Mouse (Mus musculus) hindbrain, embryonic 13.5 days (tissue): ENCODE results near the gene Csad. TPM values are rescaled to one million over a fixed set of nuclear protein-coding genes. Genes with fewer than 3 reads are reported as not detected.
"Not testable (repeated sequence)": the region's sequence is repeated elsewhere in the genome, so short reads cannot be mapped to it uniquely, and the experiment has no call there.

Experiments used
- ATAC-seq: fragments of 200-750 bp; cut with Nextera tagmentation; 2 replicates; pipeline ENCODE4 v1.8.0; 2017; ENCODE audit warnings: moderate TSS enrichment; ENCODE audit not compliant: low FRiP score
- H3K27ac ChIP-seq: fragments of 300-500 bp; sonication (generic); 2 replicates; pipeline ENCODE4 v1.5.1; 2015; ENCODE audit warnings: inconsistent platforms, mild to moderate bottlenecking, moderate library complexity
- H3K27me3 ChIP-seq: fragments of 300-500 bp; sonication (generic); 2 replicates; pipeline ENCODE4 v1.6.1; 2015; ENCODE audit warnings: mild to moderate bottlenecking, inconsistent platforms
- H3K36me3 ChIP-seq: fragments of 300-500 bp; sonication (generic); 2 replicates; pipeline ENCODE4 v1.6.1; 2015; ENCODE audit warnings: mild to moderate bottlenecking, inconsistent platforms
- H3K4me1 ChIP-seq: fragments of 300-500 bp; sonication (generic); replicated peaks from 2 replicates; pipeline ENCODE4 v1.6.1; 2015; ENCODE audit warnings: inconsistent platforms
- H3K4me2 ChIP-seq: fragments of 300-500 bp; sonication (generic); 2 replicates; pipeline ENCODE4 v1.6.1; 2015; ENCODE audit warnings: inconsistent platforms, mild to moderate bottlenecking, moderate library complexity
- H3K4me3 ChIP-seq: fragments of 300-500 bp; sonication (generic); 2 replicates; pipeline ENCODE4 v1.5.1; 2015; ENCODE audit warnings: mild to moderate bottlenecking, inconsistent platforms
- H3K9ac ChIP-seq: fragments of 300-500 bp; sonication (generic); 2 replicates; pipeline ENCODE4 v1.6.1; 2015; ENCODE audit warnings: mild to moderate bottlenecking, inconsistent platforms
- H3K9me3 ChIP-seq: fragments of 300-500 bp; sonication (generic); 2 replicates; pipeline ENCODE4 v1.6.1; 2016; ENCODE audit warnings: inconsistent platforms
- WGBS: fragments of 180-500 bp; shearing (Covaris S2); methylation state at CpG from one replicate; pipeline ENCODE4 v1.1.7; 2015; 5-methylcytosine and 5-hydroxymethylcytosine counted together
- polyA plus RNA-seq: library from polyadenylated mRNA; unstranded; fragments of >200 nt; fragmentation: Nextera tagmentation; extraction: Ambion mirVana; gene quantifications from 2 replicates; pipeline ENCODE4 v1.2.1, GENCODE M21; 2015

Csad gene
- polyA plus RNA-seq, 1 experiment from 2014 or later = 44.5 TPM

DNA sequence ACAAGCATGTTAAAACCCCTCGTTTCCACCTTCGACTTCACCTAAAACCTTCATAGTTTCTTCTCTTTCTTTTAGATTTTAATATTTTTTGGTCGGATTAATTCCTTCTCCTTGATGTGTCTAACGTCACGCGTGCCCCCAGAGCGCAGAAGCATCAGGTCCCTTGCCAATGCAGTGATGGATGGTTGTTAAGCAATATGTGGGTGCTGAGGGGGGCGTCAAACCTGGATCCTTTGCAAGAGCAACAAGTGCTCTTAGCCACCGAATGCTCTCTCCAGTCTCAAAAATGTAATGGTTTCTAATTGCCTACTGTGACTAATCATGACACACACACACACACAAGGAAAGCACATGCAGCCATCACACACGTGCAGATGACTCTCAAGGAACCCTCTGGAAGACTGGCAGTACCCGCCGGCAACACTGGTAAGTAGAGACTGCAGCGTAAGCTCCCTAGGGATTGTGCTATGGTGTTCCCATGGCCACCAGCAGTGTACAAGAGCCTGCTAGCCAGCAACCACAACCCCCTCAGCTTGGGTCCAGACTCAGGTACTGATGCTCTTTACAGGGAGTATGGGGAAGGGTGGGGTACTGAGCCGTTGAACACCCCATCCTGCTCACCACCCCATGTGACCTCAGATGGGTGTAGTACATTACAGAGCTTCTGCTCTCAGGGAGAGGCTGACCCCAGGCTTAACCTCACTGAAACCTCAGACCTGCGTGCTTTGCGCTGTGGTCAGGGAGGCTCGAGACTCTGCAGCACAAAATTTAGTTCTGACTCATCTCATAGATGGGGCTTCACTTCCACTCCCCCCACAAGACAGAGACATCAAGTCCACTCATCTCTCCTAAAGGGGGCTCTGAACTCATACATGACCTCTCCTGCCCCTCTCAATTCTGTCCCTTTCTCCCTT is 26.1 kb upstream of the Csad start:
- Histone ChIP-seq H3K36me3 (no peaks in the 10 kb centered on the region), H3K9me3 (no peaks in the 10 kb centered on the region), H3K4me3 (no peak overlapping the region), H3K27me3 (0 out of 2 replicates have a peak, but pooled peaks cover 3% of the 10 kb centered on the region), H3K27ac (no peak overlapping the region), H3K9ac (no peak overlapping the region), H3K4me1 (peaks cover 9% of the 10 kb centered on the region), H3K4me2 (no peak overlapping the region)
- ATAC-seq = no peak
- 87% methylated on average over 17 of the region's 17 CpGs for WGBS

- not testable (repeated sequence) for H3K4me3 ChIP-seq, H3K9ac ChIP-seq, H3K9me3 ChIP-seq, H3K27ac ChIP-seq, H3K36me3 ChIP-seq, H3K4me2 ChIP-seq, ATAC-seq
- 78% methylated on average over 6 of the region's 6 CpGs for whole genome bisulfite sequencing
- Histone ChIP-seq H3K4me1 (peaks cover 13% of the 10 kb centered on the region), H3K27me3 (peaks cover 38% of the 10 kb centered on the region)
These were observed 21.1 kb upstream of the Csad start for GRCm38 (mm10) chr15:102225619-102226018.

- 23% methylated on average over 21 of the region's 21 CpGs for WGBS
These were observed 20.6 kb upstream of the Csad start for GRCm38 (mm10) chr15:102224992-102225617.

DNA sequence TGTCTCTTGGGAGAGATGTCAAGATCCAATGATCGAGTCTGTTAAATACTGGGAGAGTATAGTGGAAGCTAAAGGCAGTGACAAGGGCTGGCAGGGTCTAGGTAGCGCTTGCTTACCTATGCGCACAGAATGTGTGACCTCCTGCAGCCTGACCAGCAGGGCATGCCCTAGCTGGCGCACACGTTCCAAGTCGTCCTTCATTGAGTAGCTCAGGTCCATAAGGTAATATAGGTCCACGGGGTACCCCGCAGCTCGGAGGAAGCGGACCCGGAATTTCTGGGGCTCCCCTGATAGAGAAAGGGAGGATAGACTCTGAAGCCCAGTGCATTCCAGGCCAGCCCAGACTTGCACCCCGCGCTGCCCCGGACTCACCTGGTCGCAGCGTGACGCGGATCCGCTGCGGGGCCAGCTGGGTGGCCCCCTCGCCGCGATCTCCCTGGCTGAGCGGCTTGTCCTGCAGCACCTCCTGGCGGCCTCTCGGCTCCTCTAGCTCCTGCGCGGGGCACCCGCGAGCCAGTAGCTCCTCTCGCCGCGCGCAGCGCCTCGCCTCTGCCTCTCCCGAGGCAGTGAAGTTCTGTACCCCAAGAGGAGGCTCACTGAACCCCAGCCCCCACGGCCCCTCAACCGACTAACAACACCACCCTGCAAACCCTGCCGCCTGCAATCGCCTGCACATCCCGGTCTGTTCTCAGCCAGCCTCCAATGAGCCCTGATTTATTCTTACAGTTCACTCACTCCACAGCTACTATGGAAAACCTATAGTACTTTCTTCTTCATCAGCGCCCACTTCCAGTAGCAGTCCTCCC is 19.9 kb upstream of the Csad start:
- H3K4me1 ChIP-seq = peaks cover 13% of the 10 kb centered on the region
- 3% methylated on average over 43 of the region's 43 CpGs for WGBS
- ATAC-seq = peak; percentile 80
- no peak overlapping the region for H3K27ac ChIP-seq
- H3K9ac ChIP-seq = peak overlapping the region; percentile 67
- H3K27me3 ChIP-seq = peaks cover 38% of the 10 kb centered on the region
- H3K4me2 ChIP-seq = peak overlapping the region; percentile 71
- no peaks in the 10 kb centered on the region for H3K9me3 ChIP-seq
- peak overlapping the region; percentile 44 for H3K4me3 ChIP-seq
- H3K36me3 ChIP-seq = no peaks in the 10 kb centered on the region

More at GRCm38 (mm10) chr15:102224992-102225617, 20.6 kb upstream of the Csad start:
- Histone ChIP-seq H3K27ac (no peak overlapping the region), H3K4me1 (peaks cover 13% of the 10 kb centered on the region), H3K4me3 (peak overlapping the region; percentile 44), H3K36me3 (no peaks in the 10 kb centered on the region), H3K27me3 (peaks cover 38% of the 10 kb centered on the region), H3K9ac (peak overlapping the region; percentile 67; the same call in 1 of the 2 replicates), H3K9me3 (no peaks in the 10 kb centered on the region), H3K4me2 (peak overlapping the region; percentile 71)
- no peak; the same call in 1 of the 2 replicates for ATAC-seq

- Histone ChIP-seq H3K4me2 (no peak overlapping the region), H3K36me3 (peaks cover under 1% of the 10 kb centered on the region; the same call in 1 of the 2 replicates), H3K27ac (no peak overlapping the region), H3K27me3 (peaks cover 35% of the 10 kb centered on the region), H3K9me3 (no peaks in the 10 kb centered on the region), H3K9ac (no peak overlapping the region), H3K4me1 (peaks cover 13% of the 10 kb centered on the region), H3K4me3 (no peak overlapping the region)
- 56% methylated on average over 10 of the region's 10 CpGs for WGBS
- no peak for ATAC-seq
These were observed 17.9 kb upstream of the Csad start for GRCm38 (mm10) chr15:102222386-102222785.

GRCm38 (mm10) chr15:102217325-102217724 is 12.8 kb upstream of the Csad start:
- H3K4me2 ChIP-seq = no peak overlapping the region
- ATAC-seq = no peak
- no peak overlapping the region for H3K27ac ChIP-seq
- no peaks in the 10 kb centered on the region for H3K9me3 ChIP-seq
- no peaks in the 10 kb centered on the region for H3K4me1 ChIP-seq
- no peak overlapping the region for H3K4me3 ChIP-seq
- 88% methylated on average over 7 of the region's 7 CpGs for WGBS
- H3K36me3 ChIP-seq = peaks cover 47% of the 10 kb centered on the region
- peaks cover 5% of the 10 kb centered on the region; the same call in 1 of the 2 replicates for H3K27me3 ChIP-seq
- no peak overlapping the region for H3K9ac ChIP-seq

DNA sequence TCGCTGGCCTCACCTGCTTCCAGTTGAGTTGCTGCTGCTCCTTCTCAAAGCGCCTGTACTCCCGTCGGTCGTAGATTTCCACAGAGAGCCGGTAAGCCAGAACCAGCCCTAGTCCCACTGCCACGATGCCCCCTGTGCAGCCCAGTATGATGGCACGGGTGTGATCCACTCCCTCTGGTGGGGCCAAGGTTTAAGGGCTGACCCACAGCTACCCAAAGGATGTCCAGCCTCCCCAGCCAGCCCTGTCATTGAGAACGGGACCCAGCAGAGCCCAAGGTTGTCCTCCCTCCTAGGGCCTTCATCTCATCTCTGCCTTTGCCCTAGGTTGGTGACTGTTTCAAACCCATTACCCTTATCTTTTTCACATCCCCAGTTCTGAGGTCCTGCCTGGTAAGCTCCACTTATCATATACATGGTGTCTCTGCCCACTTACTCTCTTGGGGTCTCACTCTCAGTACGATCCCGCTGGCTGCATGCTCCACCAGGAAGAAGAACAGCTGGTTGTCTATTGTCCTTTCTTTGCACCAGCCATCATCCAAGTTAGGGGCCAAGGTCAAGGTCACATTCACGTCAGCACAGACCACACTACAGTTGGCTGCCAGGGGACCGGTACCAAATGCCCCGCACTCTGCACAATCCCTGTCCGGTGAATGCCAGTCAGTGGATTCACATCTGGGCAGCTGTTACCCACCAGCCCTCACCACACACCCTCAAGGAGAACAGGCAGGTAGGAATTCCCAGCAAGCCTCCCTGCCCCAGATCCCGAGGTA is 12.1 kb upstream of the Csad start:
- H3K27ac ChIP-seq = no peak overlapping the region
- H3K9ac ChIP-seq = no peak overlapping the region
- no peaks in the 10 kb centered on the region for H3K4me1 ChIP-seq
- H3K36me3 ChIP-seq = peaks cover 54% of the 10 kb centered on the region
- no peak overlapping the region for H3K4me3 ChIP-seq
- no peak overlapping the region for H3K4me2 ChIP-seq
- no peak for ATAC-seq
- no peaks in the 10 kb centered on the region for H3K9me3 ChIP-seq
- no peaks in the 10 kb centered on the region for H3K27me3 ChIP-seq
- WGBS = 83% methylated on average over 16 of the region's 16 CpGs

- Histone ChIP-seq H3K4me3 (no peak overlapping the region), H3K27me3 (no peaks in the 10 kb centered on the region), H3K4me2 (no peak overlapping the region), H3K9me3 (no peaks in the 10 kb centered on the region), H3K27ac (no peak overlapping the region), H3K4me1 (no peaks in the 10 kb centered on the region), H3K36me3 (peaks cover 62% of the 10 kb centered on the region), H3K9ac (no peak overlapping the region)
- ATAC-seq = no peak
- 74% methylated on average over 6 of the region's 6 CpGs for WGBS
These were observed 11.1 kb upstream of the Csad start for GRCm38 (mm10) chr15:102215624-102216023.

DNA sequence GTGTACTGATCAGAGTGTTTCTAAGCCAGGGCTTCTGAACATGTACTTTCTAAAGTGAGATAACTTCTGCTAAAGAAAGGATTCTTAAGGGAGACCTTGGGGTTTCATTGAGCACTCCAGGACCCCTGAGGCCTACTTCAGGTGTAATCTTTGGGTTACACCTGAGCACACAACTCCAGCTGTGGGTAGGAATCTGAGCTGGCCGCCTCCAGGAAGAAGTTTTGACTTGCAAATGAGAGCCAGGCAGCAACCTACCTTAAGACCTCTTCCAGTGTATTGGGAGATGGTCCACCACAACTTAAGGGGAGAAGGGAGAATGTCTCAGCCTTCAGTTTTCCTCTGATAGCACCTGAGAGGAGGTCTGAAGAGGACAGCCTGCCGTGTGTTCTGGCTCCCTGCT is 9.6 kb upstream of the Csad start:
- ATAC-seq = no peak
- no peak overlapping the region for H3K4me3 ChIP-seq
- no peak overlapping the region for H3K9ac ChIP-seq
- H3K4me1 ChIP-seq = no peaks in the 10 kb centered on the region
- H3K36me3 ChIP-seq = peaks cover 77% of the 10 kb centered on the region
- 45% methylated on average over 2 of the region's 2 CpGs for WGBS
- no peaks in the 10 kb centered on the region for H3K9me3 ChIP-seq
- H3K4me2 ChIP-seq = no peak overlapping the region
- no peaks in the 10 kb centered on the region for H3K27me3 ChIP-seq
- no peak overlapping the region for H3K27ac ChIP-seq

- H3K27ac ChIP-seq = no peak overlapping the region
- no peak overlapping the region for H3K9ac ChIP-seq
- no peak overlapping the region for H3K4me3 ChIP-seq
- WGBS = 88% methylated on average over 6 of the region's 6 CpGs
- no peak for ATAC-seq
- H3K4me2 ChIP-seq = no peak overlapping the region
- no peaks in the 10 kb centered on the region for H3K27me3 ChIP-seq
- no peaks in the 10 kb centered on the region for H3K9me3 ChIP-seq
- peaks cover 11% of the 10 kb centered on the region for H3K4me1 ChIP-seq
- peaks cover 95% of the 10 kb centered on the region for H3K36me3 ChIP-seq
These were observed 7.4 kb upstream of the Csad start for GRCm38 (mm10) chr15:102211895-102212294.

DNA sequence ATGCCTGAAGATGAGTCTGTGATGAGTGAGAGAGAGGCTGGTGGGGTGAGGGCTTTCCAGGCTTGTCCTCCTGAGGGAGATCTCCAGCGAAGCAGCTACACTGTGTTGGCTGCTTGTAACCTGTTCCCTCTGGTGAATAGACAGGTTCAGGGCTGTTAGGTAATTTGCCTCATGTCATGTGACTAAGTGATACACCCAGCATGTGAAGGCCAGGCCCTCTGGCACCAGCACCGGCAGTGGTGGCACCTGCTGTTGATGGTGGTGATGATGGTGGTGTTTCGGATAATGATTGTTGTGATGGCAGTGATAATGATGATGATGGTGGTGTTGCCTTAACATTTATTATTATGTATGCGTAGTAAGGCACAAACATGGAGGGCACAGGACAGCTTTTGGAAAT is 6.3 kb upstream of the Csad start:
- no peak overlapping the region for H3K9ac ChIP-seq
- no peak overlapping the region for H3K27ac ChIP-seq
- peaks cover 91% of the 10 kb centered on the region for H3K36me3 ChIP-seq
- 94% methylated on average over 4 of the region's 4 CpGs for WGBS
- H3K9me3 ChIP-seq = no peaks in the 10 kb centered on the region
- no peak for ATAC-seq
- no peak overlapping the region for H3K4me2 ChIP-seq
- H3K4me1 ChIP-seq = peaks cover 21% of the 10 kb centered on the region
- H3K4me3 ChIP-seq = no peak overlapping the region
- no peaks in the 10 kb centered on the region for H3K27me3 ChIP-seq
